Mouse (Mus musculus): ENCODE results near the gene Tmem72. TPM values are rescaled to one million over a fixed set of nuclear protein-coding genes. Genes with fewer than 3 reads are reported as not detected.

Tmem72 gene
- polyA plus RNA-seq, 1 experiment, result not detected

- TF ChIP-seq POLR2A (IDR thresholded peaks at IDR 0.05; ENCODE audit: low read depth, low read length), result no peak
- no peak for TF ChIP-seq CTCF (IDR thresholded peaks at IDR 0.05; ENCODE audit: borderline replicate concordance, insufficient read depth, low read length)
- Histone ChIP-seq H3K4me1 (ENCODE audit: control insufficient read depth, insufficient read depth, low read length) (no peaks in the 10 kb centered on the region), H3K27ac (ENCODE audit: insufficient read depth, low read length) (no peak overlapping the region), H3K4me3 (ENCODE audit: insufficient read depth, low read length) (no peak overlapping the region)
Observed at GRCm38 (mm10) chr6:116718361-116718760, 1.6 kb upstream of the Tmem72 start.

- no peak overlapping the region for H3K27ac ChIP-seq (ENCODE audit: insufficient read depth, low read length)
- H3K4me1 ChIP-seq (ENCODE audit: control insufficient read depth, insufficient read depth, low read length), result no peaks in the 10 kb centered on the region
- H3K4me3 ChIP-seq (ENCODE audit: insufficient read depth, low read length), result no peak overlapping the region
- TF ChIP-seq POLR2A (IDR thresholded peaks at IDR 0.05; ENCODE audit: low read depth, low read length), result no peak
- no peak for TF ChIP-seq CTCF (IDR thresholded peaks at IDR 0.05; ENCODE audit: borderline replicate concordance, insufficient read depth, low read length)
Observed at GRCm38 (mm10) chr6:116717851-116718250, 1.1 kb upstream of the Tmem72 start.

- TF ChIP-seq CTCF (IDR thresholded peaks at IDR 0.05; ENCODE audit: borderline replicate concordance, insufficient read depth, low read length) (no peak), POLR2A (IDR thresholded peaks at IDR 0.05; ENCODE audit: low read depth, low read length) (no peak)
- Histone ChIP-seq H3K4me3 (ENCODE audit: insufficient read depth, low read length) (no peak overlapping the region), H3K4me1 (ENCODE audit: control insufficient read depth, insufficient read depth, low read length) (no peaks in the 10 kb centered on the region), H3K27ac (ENCODE audit: insufficient read depth, low read length) (no peak overlapping the region)
Observed at GRCm38 (mm10) chr6:116715166-116715565, 1.5 kb downstream of the Tmem72 start.

GRCm38 (mm10) chr6:116714576-116714975 is 2.1 kb downstream of the Tmem72 start:
- TF ChIP-seq POLR2A (IDR thresholded peaks at IDR 0.05; ENCODE audit: low read depth, low read length), result no peak
- no peak for TF ChIP-seq CTCF (IDR thresholded peaks at IDR 0.05; ENCODE audit: borderline replicate concordance, insufficient read depth, low read length)
- Histone ChIP-seq H3K4me3 (ENCODE audit: insufficient read depth, low read length) (no peak overlapping the region), H3K4me1 (ENCODE audit: control insufficient read depth, insufficient read depth, low read length) (no peaks in the 10 kb centered on the region), H3K27ac (ENCODE audit: insufficient read depth, low read length) (no peak overlapping the region)

GRCm38 (mm10) chr6:116713966-116714365 is 2.7 kb downstream of the Tmem72 start:
- Histone ChIP-seq H3K27ac (ENCODE audit: insufficient read depth, low read length) (no peak overlapping the region), H3K4me3 (ENCODE audit: insufficient read depth, low read length) (no peak overlapping the region), H3K4me1 (ENCODE audit: control insufficient read depth, insufficient read depth, low read length) (no peaks in the 10 kb centered on the region)
- TF ChIP-seq CTCF (IDR thresholded peaks at IDR 0.05; ENCODE audit: borderline replicate concordance, insufficient read depth, low read length) (no peak), POLR2A (IDR thresholded peaks at IDR 0.05; ENCODE audit: low read depth, low read length) (no peak)

GRCm38 (mm10) chr6:116712503-116712902 is 4.2 kb downstream of the Tmem72 start:
- H3K4me1 ChIP-seq (ENCODE audit: control insufficient read depth, insufficient read depth, low read length), result no peaks in the 10 kb centered on the region
- no peak for TF ChIP-seq CTCF (IDR thresholded peaks at IDR 0.05; ENCODE audit: borderline replicate concordance, insufficient read depth, low read length)
- no peak for TF ChIP-seq POLR2A (IDR thresholded peaks at IDR 0.05; ENCODE audit: low read depth, low read length)
- H3K27ac ChIP-seq (ENCODE audit: insufficient read depth, low read length), result no peak overlapping the region
- no peak overlapping the region for H3K4me3 ChIP-seq (ENCODE audit: insufficient read depth, low read length)

GRCm38 (mm10) chr6:116712062-116712461 is 4.7 kb downstream of the Tmem72 start:
- no peaks in the 10 kb centered on the region for H3K4me1 ChIP-seq (ENCODE audit: control insufficient read depth, insufficient read depth, low read length)
- H3K4me3 ChIP-seq (ENCODE audit: insufficient read depth, low read length), result no peak overlapping the region
- TF ChIP-seq POLR2A (IDR thresholded peaks at IDR 0.05; ENCODE audit: low read depth, low read length) (no peak), CTCF (IDR thresholded peaks at IDR 0.05; ENCODE audit: borderline replicate concordance, insufficient read depth, low read length) (no peak)
- H3K27ac ChIP-seq (ENCODE audit: insufficient read depth, low read length), result no peak overlapping the region

GRCm38 (mm10) chr6:116704320-116704719 is 12.4 kb downstream of the Tmem72 start:
- Histone ChIP-seq H3K27ac (ENCODE audit: insufficient read depth, low read length) (no peak overlapping the region), H3K4me3 (ENCODE audit: insufficient read depth, low read length) (no peak overlapping the region)
- TF ChIP-seq CTCF (IDR thresholded peaks at IDR 0.05; ENCODE audit: borderline replicate concordance, insufficient read depth, low read length), result no peak
- no peak for TF ChIP-seq POLR2A (IDR thresholded peaks at IDR 0.05; ENCODE audit: low read depth, low read length)

GRCm38 (mm10) chr6:116700821-116701220 is 15.9 kb downstream of the Tmem72 start:
- Histone ChIP-seq H3K4me3 (ENCODE audit: insufficient read depth, low read length) (no peak overlapping the region), H3K27ac (ENCODE audit: insufficient read depth, low read length) (no peak overlapping the region), H3K4me1 (ENCODE audit: control insufficient read depth, insufficient read depth, low read length) (no peaks in the 10 kb centered on the region)
- no peak for TF ChIP-seq POLR2A (IDR thresholded peaks at IDR 0.05; ENCODE audit: low read depth, low read length)
- no peak for TF ChIP-seq CTCF (IDR thresholded peaks at IDR 0.05; ENCODE audit: borderline replicate concordance, insufficient read depth, low read length)

More at GRCm38 (mm10) chr6:116704320-116704719, 12.4 kb downstream of the Tmem72 start:
- H3K4me1 ChIP-seq (ENCODE audit: control insufficient read depth, insufficient read depth, low read length), result no peaks in the 10 kb centered on the region

GRCm38 (mm10) chr6:116697896-116698425 is 18.8 kb downstream of the Tmem72 start:
- Histone ChIP-seq H3K4me1 (ENCODE audit: control insufficient read depth, insufficient read depth, low read length) (no peaks in the 10 kb centered on the region), H3K27ac (ENCODE audit: insufficient read depth, low read length) (no peak overlapping the region), H3K4me3 (ENCODE audit: insufficient read depth, low read length) (no peak overlapping the region)
- TF ChIP-seq POLR2A (IDR thresholded peaks at IDR 0.05; ENCODE audit: low read depth, low read length) (no peak), CTCF (IDR thresholded peaks at IDR 0.05; ENCODE audit: borderline replicate concordance, insufficient read depth, low read length) (no peak)
